Mouse (Mus musculus): Measurements from ENCODE around the gene Arhgef10l.

DNA sequence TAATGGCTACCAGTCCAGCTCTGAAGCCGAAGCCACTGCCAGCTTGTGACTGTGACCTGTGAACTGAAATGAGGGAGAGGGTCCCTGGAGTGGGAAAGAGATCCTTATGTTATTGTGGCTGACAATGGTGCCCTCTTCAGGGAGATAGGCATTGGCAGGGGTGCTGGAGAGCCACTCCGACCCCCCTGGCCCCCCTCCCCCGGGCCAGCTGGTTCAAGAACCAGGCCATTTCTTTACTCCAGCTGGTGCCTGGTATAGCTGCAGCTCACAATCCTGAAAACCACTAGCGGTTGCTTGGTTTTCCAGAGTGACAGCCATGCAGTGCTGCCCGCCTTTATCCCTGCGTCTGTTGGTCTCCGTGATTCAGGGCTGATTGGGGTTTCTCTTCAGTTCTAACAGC is 43.3 kb upstream of the Arhgef10l start:
- TF ChIP-seq CTCF (IDR thresholded peaks at IDR 0.05; ENCODE audit: insufficient read depth, low read length) (no peak), POLR2A (IDR thresholded peaks at IDR 0.05; ENCODE audit: borderline replicate concordance, extremely low read depth, low read depth, low read length) (no peak)

All from lung, adult 2 months (tissue).